Mouse (Mus musculus) small intestine, adult 2 months (tissue): Measurements from ENCODE around the gene Txnl4b.

Experiments
- CTCF ChIP-seq: fragments of 200-500 bp; IDR thresholded peaks from 2 replicates; pipeline ENCODE4 v1.5.1; 2012; ENCODE audit warnings: low read depth, mild to moderate bottlenecking, control low read depth, inconsistent platforms, low read length, moderate library complexity, mixed read lengths; ENCODE audit not compliant: insufficient replicate concordance, insufficient read length; ENCODE audit errors: extremely low read depth
- POLR2A ChIP-seq: fragments of 200-500 bp; IDR thresholded peaks from 2 replicates; pipeline ENCODE4 v1.6.1; 2012; ENCODE audit warnings: low read depth, mild to moderate bottlenecking, control low read depth, inconsistent platforms, low read length, moderate library complexity

DNA sequence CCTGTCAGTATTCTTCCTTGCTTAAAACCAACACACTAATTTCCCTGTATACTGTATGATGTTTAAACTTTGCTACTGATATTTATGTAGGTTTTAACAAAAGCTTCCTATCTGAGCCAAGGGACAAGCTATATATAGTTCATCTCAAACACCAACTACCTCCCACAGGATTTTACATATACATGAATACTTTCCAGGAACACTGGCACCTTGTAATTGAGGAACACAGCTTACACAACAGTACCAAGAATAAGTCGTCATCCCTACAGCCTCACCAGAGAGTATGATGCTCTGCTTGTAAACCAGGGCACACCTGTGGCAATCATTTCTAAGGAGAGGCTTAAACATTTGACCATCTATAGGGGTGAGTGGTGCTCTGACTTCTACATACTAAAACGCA lies 41.0 kb downstream of the Txnl4b start:
- TF ChIP-seq CTCF: no peak
- no peak for TF ChIP-seq POLR2A
